ENCODE assay signal across 9 mouse cellular contexts in genomic region chr12:8498148-8498571, GRCm38 (mm10). TPM values are rescaled to one million over a fixed set of nuclear protein-coding genes. Genes with fewer than 3 reads are reported as not detected.
DNase-seq lines count a peak whose midpoint lies in the region; ATAC-seq and TF ChIP-seq lines count a peak whose summit lies in the region.
"Had no signal": no experiment of that assay in that cellular context is flagged by ENCODE, and none has a peak within 500 bp of the region (broad histone marks: within the 10 kb centered on the region; RNA-seq: fewer than 3 reads in every experiment).

No protein-coding gene starts in this region.

- H3K9ac ChIP-seq in hindbrain, postnatal 0 days (replicated peaks; ENCODE audit: low read length), result peak overlapping the region; percentile 100
- H3K9ac ChIP-seq in liver, embryonic 12.5 days, result peak overlapping the region; percentile 87
- peak overlapping the region; percentile 89 for H3K9ac ChIP-seq in stomach, embryonic 14.5 days (replicated peaks; ENCODE audit: low read depth, low read length)

- peak; percentile 53 for DNase-seq in embryo, embryonic 10.5 days (ENCODE audit: low spot score)
- DNase-seq in embryo, embryonic 10 days (ENCODE audit: low spot score), result no peak
- DNase-seq in ES-CJ7 (ENCODE audit: low read depth, low spot score), result peak; percentile 48
- DNase-seq in hindbrain, postnatal 0 days (ENCODE audit: low spot score), result no peak
- no peak for DNase-seq in spleen, postnatal 4 days (ENCODE audit: low spot score in 2 of 2)

- H3K9me3 ChIP-seq in hindbrain, postnatal 0 days (ENCODE audit: low read length), result no peaks in the 10 kb centered on the region
- H3K9me3 ChIP-seq in liver, embryonic 12.5 days (replicated peaks), result no peaks in the 10 kb centered on the region
- no peaks in the 10 kb centered on the region for H3K9me3 ChIP-seq in stomach, embryonic 14.5 days (ENCODE audit: control insufficient read depth, low read depth, low read length)

- H3K4me3 ChIP-seq in embryonic fibroblast, embryonic 13.5 days (ENCODE audit: insufficient read depth, low read length), result peak overlapping the region; percentile 60
- peak overlapping the region; percentile 98 for H3K4me3 ChIP-seq in hindbrain, postnatal 0 days (ENCODE audit: low read length)
- peak overlapping the region; percentile 75 for H3K4me3 ChIP-seq in liver, embryonic 12.5 days
- H3K4me3 ChIP-seq in stomach, embryonic 14.5 days (ENCODE audit: low read depth, low read length), result peak overlapping the region; percentile 78

- H3K27me3 ChIP-seq in hindbrain, postnatal 0 days (ENCODE audit: insufficient read depth, low read length), result no peaks in the 10 kb centered on the region
- H3K27me3 ChIP-seq in liver, embryonic 12.5 days (replicated peaks), result peaks cover 18% of the 10 kb centered on the region
- H3K27me3 ChIP-seq in stomach, embryonic 14.5 days (ENCODE audit: control insufficient read depth, insufficient read depth, low read length), result no peaks in the 10 kb centered on the region

- peaks cover 10% of the 10 kb centered on the region for H3K4me1 ChIP-seq in embryonic fibroblast, embryonic 13.5 days (ENCODE audit: control insufficient read depth, insufficient read depth, low read length)
- H3K4me1 ChIP-seq in hindbrain, postnatal 0 days (ENCODE audit: insufficient read depth, low read length), result peaks cover 19% of the 10 kb centered on the region; the same call in 1 of the 2 replicates
- peaks cover 44% of the 10 kb centered on the region for H3K4me1 ChIP-seq in liver, embryonic 12.5 days
- peaks cover 35% of the 10 kb centered on the region for H3K4me1 ChIP-seq in stomach, embryonic 14.5 days (ENCODE audit: control insufficient read depth, insufficient read depth, low read length)

- ATAC-seq in hindbrain, postnatal 0 days, result no peak
- ATAC-seq in liver, embryonic 12.5 days, result no peak
- no peak for ATAC-seq in stomach, embryonic 14.5 days (ENCODE audit: insufficient number of reproducible peaks, insufficient read depth, low FRiP score, low read depth)

- TF ChIP-seq CTCF in embryonic fibroblast, embryonic 13.5 days (IDR thresholded peaks at IDR 0.05; ENCODE audit: borderline replicate concordance, insufficient read depth, low read length), result no peak
- no peak for TF ChIP-seq CTCF in hindbrain, postnatal 0 days (IDR thresholded peaks at IDR 0.05; ENCODE audit: low read depth)

- H3K27ac ChIP-seq in embryonic fibroblast, embryonic 13.5 days (ENCODE audit: insufficient read depth, low read length), result no peak overlapping the region
- H3K27ac ChIP-seq in hindbrain, postnatal 0 days, result peak overlapping the region; percentile 100; the same call in 1 of the 2 replicates
- H3K27ac ChIP-seq in liver, embryonic 12.5 days, result no peak overlapping the region
- peak overlapping the region; percentile 99; the same call in 1 of the 2 replicates for H3K27ac ChIP-seq in stomach, embryonic 14.5 days (ENCODE audit: low read length)

- peak overlapping the region; percentile 93 for H3K4me2 ChIP-seq in hindbrain, postnatal 0 days (ENCODE audit: low read depth, low read length)
- peak overlapping the region; percentile 98 for H3K4me2 ChIP-seq in liver, embryonic 12.5 days
- peak overlapping the region; percentile 82 for H3K4me2 ChIP-seq in stomach, embryonic 14.5 days (replicated peaks; ENCODE audit: low read depth, low read length)

- WGBS in hindbrain, postnatal 0 days, result 5% methylated on average over 8 of the region's 8 CpGs
- WGBS in liver, embryonic 12.5 days (ENCODE audit: insufficient replicate concordance), result 38% methylated on average over 8 of the region's 8 CpGs
- WGBS in stomach, embryonic 14.5 days, result 26% methylated on average over 8 of the region's 8 CpGs

- TF ChIP-seq POLR2A in embryonic fibroblast, embryonic 13.5 days (IDR thresholded peaks at IDR 0.05; ENCODE audit: low read depth, low read length), result peak; percentile 52

- no peaks in the 10 kb centered on the region for H3K36me3 ChIP-seq in hindbrain, postnatal 0 days (ENCODE audit: insufficient read depth, low read length)
- no peaks in the 10 kb centered on the region for H3K36me3 ChIP-seq in liver, embryonic 12.5 days
- H3K36me3 ChIP-seq in stomach, embryonic 14.5 days (ENCODE audit: control insufficient read depth, insufficient read depth, low read length), result no peaks in the 10 kb centered on the region
- H3K36me3 ChIP-seq: G1E had no signal

RNA-seq across cellular contexts. Expression of gene Rhob, which starts 1.6 kb away (rescaled TPM):
- 89.8 and 121 TPM in 2 replicates for polyA plus RNA-seq in embryonic fibroblast, embryonic 13.5 days (2011; ENCODE audit: insufficient read length, low read depth, missing spikeins)
- 356 and 385 TPM in 2 replicates for total RNA-seq in hindbrain, postnatal 0 days (2014; rRNA removed)
- 71.4 and 71.7 TPM in 2 replicates for polyA plus RNA-seq in hindbrain, postnatal 0 days (2015; fragmentation: Nextera tagmentation; extraction: Ambion mirVana)
- polyA plus RNA-seq in liver, embryonic 12.5 days (2016; fragmentation: Nextera tagmentation; extraction: Ambion mirVana), result 12.3 and 12.4 TPM in 2 replicates
- polyA plus RNA-seq in stomach, embryonic 14.5 days (2014; fragmentation: Nextera tagmentation; extraction: Ambion mirVana), result 52.8 and 58.5 TPM in 2 replicates

Comparison
In these comparisons a context has a peak if more than half of its experiments do, and no peak if none do; other contexts are left out.
1. DNase-seq: peak in embryo, embryonic 10.5 days (single experiment) and ES-CJ7 (single experiment); none in embryo, embryonic 10 days (single experiment), hindbrain, postnatal 0 days (single experiment) and spleen, postnatal 4 days (0 of 2).
2. H3K27ac ChIP-seq: peak in hindbrain, postnatal 0 days (single experiment) and stomach, embryonic 14.5 days (single experiment); none in embryonic fibroblast, embryonic 13.5 days (single experiment) and liver, embryonic 12.5 days (single experiment).
3. Peak in every context shown above with its lines, with median percentiles within 50 percentile points of each other: H3K4me3 ChIP-seq, H3K4me2 ChIP-seq and H3K9ac ChIP-seq.